Mouse (Mus musculus) heart, postnatal 36 days (tissue): ENCODE data around the gene Sun3. TPM values are rescaled to one million over a fixed set of nuclear protein-coding genes. Genes with fewer than 3 reads are reported as not detected.
A peak's percentile ranks its signal among the peaks of the same experiment; 100 is the strongest.

ENCODE experiments used
- DNase-seq, 2 experiments: peaks; one replicate each; pipeline ENCODE4 v3.0.0; 2021 to 2022
- intact Hi-C: fragments of 180-260 bp; cut with DNase I; formaldehyde crosslinking; loops from one replicate; pipeline ENCODE4 v1.15.1; 2025
- total RNA-seq, 2 experiments: library from RNA; stranded (reverse); gene quantifications; 2 replicates each; pipeline ENCODE4 v1.2.3; 2021

Sun3 gene
- total RNA-seq, 2 experiments from 2014 or later: 1.9 to 3.1 TPM

GRCm38 (mm10) chr11:8988084-8988483, 60.7 kb downstream of the Sun3 start:
- intact Hi-C loops: no loop called here
- no peak for DNase-seq

GRCm38 (mm10) chr11:8986058-8986457, 62.7 kb downstream of the Sun3 start:
- no peak for DNase-seq
- intact Hi-C loops: no loop called here

- peak; percentile 63 to 80 for DNase-seq
- intact Hi-C loops: loop anchor here (1.0 to 2.0 kb wide), 2 partner anchors 143 to 153 kb away; no protein-coding TSS in a partner anchor
These were observed 65.4 kb downstream of the Sun3 start for GRCm38 (mm10) chr11:8983237-8983861.

GRCm38 (mm10) chr11:8978154-8978553, 70.6 kb downstream of the Sun3 start:
- no peak for DNase-seq
- intact Hi-C loops: no loop called here

- intact Hi-C loops: no loop called here
- no peak for DNase-seq
These were observed 75.6 kb downstream of the Sun3 start, which contains the start of gene Pkd1l1 for GRCm38 (mm10) chr11:8973166-8973565. TSS of gene Pkd1l1 (minus strand) at chr11:8973266.

- no peak for DNase-seq
- intact Hi-C loops: no loop called here
These were observed 76.7 kb downstream of the Sun3 start for GRCm38 (mm10) chr11:8972093-8972492.

- intact Hi-C loops: no loop called here
- no peak for DNase-seq
These were observed 78.3 kb downstream of the Sun3 start for GRCm38 (mm10) chr11:8970509-8970908.

- intact Hi-C loops: no loop called here
- DNase-seq: no peak
These were observed 80.7 kb downstream of the Sun3 start for GRCm38 (mm10) chr11:8968094-8968493.

Other genes starting within 250 kb of the Sun3 start
- not detected for gene Pkd1l1, start 75.7 kb downstream of the Sun3 start, total RNA-seq
- gene Hus1, start 37.8 kb downstream of the Sun3 start, total RNA-seq: 10 to 100 TPM in 1 of 2 experiments, 1 to 10 TPM in 1; 9.9 to 11.7 TPM
- 1 to 10 TPM; 1.1 to 2.0 TPM for gene Gm11992, start 397 bp downstream of the Sun3 start, total RNA-seq
- 1 to 10 TPM; 5.7 to 6.3 TPM for gene Upp1, start 69.1 kb upstream of the Sun3 start, total RNA-seq
- gene Abca13, start 143.0 kb upstream of the Sun3 start, total RNA-seq: not detected